Mouse (Mus musculus): ENCODE data around the gene Siah2. TPM values are rescaled to one million over a fixed set of nuclear protein-coding genes. Genes with fewer than 3 reads are reported as not detected.
A peak's percentile ranks its signal among the peaks of the same experiment; 100 is the strongest.

Siah2 gene
- polyA plus RNA-seq, 1 experiment from 2014 or later = 7.4 TPM

- no peak overlapping the region for H3K4me3 ChIP-seq (ENCODE audit: low read depth, low read length)
- DNase-seq = peak; percentile 53
- WGBS = 36% methylated on average over 3 of the region's 3 CpGs
Measured at GRCm38 (mm10) chr3:58727012-58727411, 34.8 kb upstream of the Siah2 start.

GRCm38 (mm10) chr3:58726374-58726773 lies 34.2 kb upstream of the Siah2 start:
- Histone ChIP-seq H3K4me2 (no peak overlapping the region), H3K36me3 (ENCODE audit: insufficient read depth) (no peaks in the 10 kb centered on the region), H3K4me1 (ENCODE audit: insufficient read depth) (no peaks in the 10 kb centered on the region), H3K27me3 (ENCODE audit: insufficient read depth, low read length) (no peaks in the 10 kb centered on the region), H3K4me3 (ENCODE audit: low read depth, low read length) (no peak overlapping the region), H3K9me3 (ENCODE audit: low read depth, low read length) (no peaks in the 10 kb centered on the region), H3K27ac (ENCODE audit: low read depth) (no peak overlapping the region), H3K9ac (no peak overlapping the region)
- ATAC-seq (ENCODE audit: insufficient read depth) (no peak), DNase-seq (no peak)
- 75% methylated on average over 3 of the region's 3 CpGs for WGBS
- TF ChIP-seq CTCF (IDR thresholded peaks at IDR 0.05; ENCODE audit: low read depth) = no peak

More at GRCm38 (mm10) chr3:58727012-58727411, 34.8 kb upstream of the Siah2 start:
- Histone ChIP-seq H3K9ac (no peak overlapping the region), H3K9me3 (ENCODE audit: low read depth, low read length) (no peaks in the 10 kb centered on the region), H3K36me3 (ENCODE audit: insufficient read depth) (no peaks in the 10 kb centered on the region), H3K4me1 (ENCODE audit: insufficient read depth) (no peaks in the 10 kb centered on the region), H3K27me3 (ENCODE audit: insufficient read depth, low read length) (no peaks in the 10 kb centered on the region), H3K4me2 (no peak overlapping the region), H3K27ac (ENCODE audit: low read depth) (no peak overlapping the region)
- ATAC-seq (ENCODE audit: insufficient read depth) = no peak
- peak; percentile 72 for TF ChIP-seq CTCF (IDR thresholded peaks at IDR 0.05; ENCODE audit: low read depth)

GRCm38 (mm10) chr3:58724815-58725214 lies 32.6 kb upstream of the Siah2 start:
- Histone ChIP-seq H3K9ac (no peak overlapping the region), H3K36me3 (ENCODE audit: insufficient read depth) (no peaks in the 10 kb centered on the region), H3K4me2 (no peak overlapping the region), H3K27me3 (ENCODE audit: insufficient read depth, low read length) (no peaks in the 10 kb centered on the region), H3K4me1 (ENCODE audit: insufficient read depth) (no peaks in the 10 kb centered on the region), H3K27ac (ENCODE audit: low read depth) (no peak overlapping the region), H3K9me3 (ENCODE audit: low read depth, low read length) (no peaks in the 10 kb centered on the region), H3K4me3 (ENCODE audit: low read depth, low read length) (no peak overlapping the region)
- no peak for ATAC-seq (ENCODE audit: insufficient read depth)
- no peak for DNase-seq
- no peak for TF ChIP-seq CTCF (IDR thresholded peaks at IDR 0.05; ENCODE audit: low read depth)

- Histone ChIP-seq H3K27me3 (ENCODE audit: insufficient read depth, low read length) (no peaks in the 10 kb centered on the region), H3K9ac (no peak overlapping the region), H3K4me2 (no peak overlapping the region), H3K4me3 (ENCODE audit: low read depth, low read length) (no peak overlapping the region), H3K4me1 (ENCODE audit: insufficient read depth) (no peaks in the 10 kb centered on the region), H3K36me3 (ENCODE audit: insufficient read depth) (no peaks in the 10 kb centered on the region), H3K9me3 (ENCODE audit: low read depth, low read length) (no peaks in the 10 kb centered on the region), H3K27ac (ENCODE audit: low read depth) (no peak overlapping the region)
- no peak for TF ChIP-seq CTCF (IDR thresholded peaks at IDR 0.05; ENCODE audit: low read depth)
- ATAC-seq (ENCODE audit: insufficient read depth) = no peak
- WGBS = 93% methylated on average over 2 of the region's 2 CpGs
- DNase-seq = no peak
Measured at GRCm38 (mm10) chr3:58723656-58724055, 31.5 kb upstream of the Siah2 start.

- no peak for ATAC-seq (ENCODE audit: insufficient read depth)
- WGBS = 63% methylated on average over 9 of the region's 9 CpGs
- no peak for TF ChIP-seq CTCF (IDR thresholded peaks at IDR 0.05; ENCODE audit: low read depth)
- H3K27ac ChIP-seq (ENCODE audit: low read depth) = no peak overlapping the region
- H3K36me3 ChIP-seq (ENCODE audit: insufficient read depth) = no peaks in the 10 kb centered on the region
- H3K9me3 ChIP-seq (ENCODE audit: low read depth, low read length) = peaks cover 4% of the 10 kb centered on the region; the same call in 1 of the 2 replicates
- H3K9ac ChIP-seq = no peak overlapping the region
- no peak overlapping the region for H3K4me3 ChIP-seq (ENCODE audit: low read depth, low read length)
- H3K4me2 ChIP-seq = no peak overlapping the region
- H3K4me1 ChIP-seq (ENCODE audit: insufficient read depth) = no peaks in the 10 kb centered on the region
- DNase-seq = no peak
- no peaks in the 10 kb centered on the region for H3K27me3 ChIP-seq (ENCODE audit: insufficient read depth, low read length)
Measured at GRCm38 (mm10) chr3:58719461-58720230, 27.4 kb upstream of the Siah2 start.

GRCm38 (mm10) chr3:58716705-58717104 lies 24.5 kb upstream of the Siah2 start:
- Histone ChIP-seq H3K4me1 (ENCODE audit: insufficient read depth) (no peaks in the 10 kb centered on the region), H3K9ac (no peak overlapping the region), H3K4me2 (no peak overlapping the region), H3K4me3 (ENCODE audit: low read depth, low read length) (no peak overlapping the region), H3K27ac (ENCODE audit: low read depth) (no peak overlapping the region), H3K9me3 (ENCODE audit: low read depth, low read length) (peaks cover 4% of the 10 kb centered on the region; the same call in 1 of the 2 replicates), H3K27me3 (ENCODE audit: insufficient read depth, low read length) (no peaks in the 10 kb centered on the region), H3K36me3 (ENCODE audit: insufficient read depth) (no peaks in the 10 kb centered on the region)
- WGBS = 69% methylated on average over 2 of the region's 2 CpGs
- ATAC-seq (ENCODE audit: insufficient read depth) (no peak), DNase-seq (no peak)
- TF ChIP-seq CTCF (IDR thresholded peaks at IDR 0.05; ENCODE audit: low read depth) = no peak

- no peak overlapping the region for H3K4me3 ChIP-seq (ENCODE audit: low read depth, low read length)
- peaks cover 4% of the 10 kb centered on the region; the same call in 1 of the 2 replicates for H3K9me3 ChIP-seq (ENCODE audit: low read depth, low read length)
- ATAC-seq (ENCODE audit: insufficient read depth) (no peak), DNase-seq (no peak)
- no peak overlapping the region for H3K4me2 ChIP-seq
- TF ChIP-seq CTCF (IDR thresholded peaks at IDR 0.05; ENCODE audit: low read depth) = no peak
- WGBS = 45% methylated on average over 2 of the region's 2 CpGs
- no peak overlapping the region for H3K27ac ChIP-seq (ENCODE audit: low read depth)
- no peak overlapping the region for H3K9ac ChIP-seq
- no peaks in the 10 kb centered on the region for H3K27me3 ChIP-seq (ENCODE audit: insufficient read depth, low read length)
- no peaks in the 10 kb centered on the region for H3K36me3 ChIP-seq (ENCODE audit: insufficient read depth)
- no peaks in the 10 kb centered on the region for H3K4me1 ChIP-seq (ENCODE audit: insufficient read depth)
Measured at GRCm38 (mm10) chr3:58714767-58715166, 22.6 kb upstream of the Siah2 start.
